Mouse (Mus musculus) midbrain, embryonic 16.5 days (tissue): ENCODE results near the gene Wasf2. TPM values are rescaled to one million over a fixed set of nuclear protein-coding genes. Genes with fewer than 3 reads are reported as not detected.
A peak's percentile ranks its signal among the peaks of the same experiment; 100 is the strongest.

Source experiments
- ATAC-seq: fragments of 200-750 bp; cut with Nextera tagmentation; 2 replicates; pipeline ENCODE4 v1.8.0; 2017; ENCODE audit warnings: moderate TSS enrichment
- H3K27ac ChIP-seq: fragments of 300-500 bp; sonication (generic); 2 replicates; pipeline ENCODE4 v1.5.1; 2014; ENCODE audit warnings: mild to moderate bottlenecking, low read length, mixed read lengths
- H3K27me3 ChIP-seq: fragments of 300-500 bp; sonication (generic); 2 replicates; pipeline ENCODE4 v1.6.1; 2014; ENCODE audit warnings: low read depth, low read length, mixed read lengths; ENCODE audit not compliant: control insufficient read depth, insufficient read depth
- H3K36me3 ChIP-seq: fragments of 300-500 bp; sonication (generic); 2 replicates; pipeline ENCODE4 v1.6.1; 2014; ENCODE audit warnings: mild to moderate bottlenecking, low read length, moderate library complexity, mixed read lengths; ENCODE audit not compliant: control insufficient read depth, insufficient read depth
- H3K4me1 ChIP-seq: fragments of 300-500 bp; sonication (generic); 2 replicates; pipeline ENCODE4 v1.6.1; 2014; ENCODE audit warnings: mild to moderate bottlenecking, low read length, mixed read lengths; ENCODE audit not compliant: control insufficient read depth, insufficient read depth
- H3K4me2 ChIP-seq: fragments of 300-500 bp; sonication (generic); 2 replicates; pipeline ENCODE4 v1.6.1; 2014; ENCODE audit warnings: mild to moderate bottlenecking, low read length, mixed read lengths
- H3K4me3 ChIP-seq: fragments of 300-500 bp; sonication (generic); 2 replicates; pipeline ENCODE4 v1.5.1; 2014; ENCODE audit warnings: low read depth, mild to moderate bottlenecking, low read length, moderate library complexity, mixed read lengths
- H3K9ac ChIP-seq: fragments of 300-500 bp; sonication (generic); 2 replicates; pipeline ENCODE4 v1.6.1; 2014; ENCODE audit warnings: low read depth, low read length, mixed read lengths
- H3K9me3 ChIP-seq: fragments of 300-500 bp; sonication (generic); replicated peaks from 2 replicates; pipeline ENCODE4 v1.6.1; 2014; ENCODE audit warnings: mild to moderate bottlenecking, low read length, mixed read lengths; ENCODE audit not compliant: control insufficient read depth, poor library complexity, severe bottlenecking
- WGBS: fragments of 180-500 bp; shearing (Covaris S2); extraction: QIAGEN DNeasy Blood & Tissue Kit; methylation state at CpG from one replicate; pipeline ENCODE4 v1.1.7; 2014; 5-methylcytosine and 5-hydroxymethylcytosine counted together
- polyA plus RNA-seq: library from polyadenylated mRNA; unstranded; fragments of >200 nt; fragmentation: Nextera tagmentation; extraction: Ambion mirVana; gene quantifications from 2 replicates; pipeline ENCODE4 v1.2.1, GENCODE M21; 2015

Wasf2 gene
- polyA plus RNA-seq, 1 experiment from 2014 or later: 20.1 TPM

GRCm38 (mm10) chr4:133172451-133172850, 42.1 kb downstream of the Wasf2 start:
- H3K4me3 ChIP-seq: no peak overlapping the region
- no peak for ATAC-seq
- H3K36me3 ChIP-seq: no peaks in the 10 kb centered on the region

GRCm38 (mm10) chr4:133174361-133174760, 44.1 kb downstream of the Wasf2 start:
- H3K36me3 ChIP-seq: no peaks in the 10 kb centered on the region
- no peak overlapping the region for H3K27ac ChIP-seq
- H3K4me2 ChIP-seq: no peak overlapping the region
- H3K27me3 ChIP-seq: no peaks in the 10 kb centered on the region
- peaks cover 20% of the 10 kb centered on the region for H3K4me1 ChIP-seq
- 86% methylated on average over 4 of the region's 4 CpGs for WGBS
- H3K9ac ChIP-seq: no peak overlapping the region
- no peak overlapping the region for H3K4me3 ChIP-seq
- no peaks in the 10 kb centered on the region for H3K9me3 ChIP-seq
- ATAC-seq: no peak

More at GRCm38 (mm10) chr4:133172451-133172850, 42.1 kb downstream of the Wasf2 start:
- Histone ChIP-seq H3K4me2 (no peak overlapping the region), H3K4me1 (peaks cover 20% of the 10 kb centered on the region), H3K27ac (no peak overlapping the region), H3K9ac (no peak overlapping the region), H3K9me3 (no peaks in the 10 kb centered on the region), H3K27me3 (no peaks in the 10 kb centered on the region)
- WGBS: 90% methylated on average over 4 of the region's 4 CpGs

GRCm38 (mm10) chr4:133175274-133175673, 45.0 kb downstream of the Wasf2 start:
- ATAC-seq: no peak
- Histone ChIP-seq H3K4me1 (peaks cover 20% of the 10 kb centered on the region), H3K36me3 (no peaks in the 10 kb centered on the region), H3K9me3 (no peaks in the 10 kb centered on the region), H3K4me3 (no peak overlapping the region), H3K9ac (no peak overlapping the region), H3K27me3 (no peaks in the 10 kb centered on the region), H3K27ac (no peak overlapping the region), H3K4me2 (no peak overlapping the region)
- WGBS: 83% methylated on average over 7 of the region's 7 CpGs

DNA sequence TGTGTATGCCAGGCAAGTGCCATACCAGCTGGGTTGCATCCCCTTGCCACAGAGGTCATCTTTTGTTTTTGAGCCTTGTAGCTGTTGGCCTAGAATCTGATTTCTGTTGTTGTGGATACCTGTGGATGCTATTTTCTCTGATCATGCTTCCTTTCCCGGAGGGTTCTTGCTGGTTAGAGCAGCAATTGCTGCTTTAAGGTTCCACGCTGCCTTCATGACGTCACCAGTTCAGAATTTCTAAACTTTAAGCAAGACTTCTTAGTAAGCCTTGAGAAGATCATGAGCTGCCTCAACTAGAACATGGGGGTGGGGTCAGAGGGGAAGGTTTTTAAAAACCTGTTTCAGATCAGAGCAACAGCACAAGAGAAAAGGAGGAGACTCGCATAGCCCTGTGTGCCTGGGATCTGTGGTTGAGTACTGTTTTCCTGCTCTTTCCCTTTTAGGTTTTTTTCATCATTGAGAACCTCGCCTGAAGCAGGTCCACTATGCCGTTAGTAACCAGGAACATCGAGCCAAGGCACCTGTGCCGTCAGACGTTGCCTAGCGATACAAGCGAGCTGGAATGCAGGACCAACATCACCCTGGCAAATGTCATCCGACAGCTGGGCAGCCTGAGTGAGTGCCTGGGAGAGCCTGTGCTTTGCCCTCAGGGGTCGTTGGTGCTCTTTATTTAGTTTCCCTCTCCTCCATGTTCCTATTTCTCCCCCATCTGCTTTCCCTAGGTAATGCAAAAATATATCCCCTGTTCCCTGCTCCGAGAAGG, 45.9 kb downstream of the Wasf2 start:
- Histone ChIP-seq H3K4me2 (peak overlapping the region; percentile 36; the same call in 1 of the 2 replicates), H3K4me1 (peaks cover 18% of the 10 kb centered on the region), H3K9ac (peak overlapping the region; percentile 27; the same call in 1 of the 2 replicates), H3K4me3 (no peak overlapping the region), H3K27me3 (no peaks in the 10 kb centered on the region), H3K27ac (peak overlapping the region; percentile 65), H3K9me3 (no peaks in the 10 kb centered on the region), H3K36me3 (no peaks in the 10 kb centered on the region)
- 41% methylated on average over 14 of the region's 14 CpGs for WGBS
- peak; percentile 60; the same call in 1 of the 2 replicates for ATAC-seq

- WGBS: 45% methylated on average over 18 of the region's 18 CpGs
- H3K4me2 ChIP-seq: peak overlapping the region; percentile 36; the same call in 1 of the 2 replicates
- no peaks in the 10 kb centered on the region for H3K9me3 ChIP-seq
- H3K36me3 ChIP-seq: no peaks in the 10 kb centered on the region
- ATAC-seq: peak; percentile 80
- no peaks in the 10 kb centered on the region for H3K27me3 ChIP-seq
- H3K4me1 ChIP-seq: peaks cover 18% of the 10 kb centered on the region
- H3K4me3 ChIP-seq: no peak overlapping the region
- peak overlapping the region; percentile 65 for H3K27ac ChIP-seq
- H3K9ac ChIP-seq: peak overlapping the region; percentile 27; the same call in 1 of the 2 replicates
Observed at GRCm38 (mm10) chr4:133176761-133177403, 46.6 kb downstream of the Wasf2 start.

DNA sequence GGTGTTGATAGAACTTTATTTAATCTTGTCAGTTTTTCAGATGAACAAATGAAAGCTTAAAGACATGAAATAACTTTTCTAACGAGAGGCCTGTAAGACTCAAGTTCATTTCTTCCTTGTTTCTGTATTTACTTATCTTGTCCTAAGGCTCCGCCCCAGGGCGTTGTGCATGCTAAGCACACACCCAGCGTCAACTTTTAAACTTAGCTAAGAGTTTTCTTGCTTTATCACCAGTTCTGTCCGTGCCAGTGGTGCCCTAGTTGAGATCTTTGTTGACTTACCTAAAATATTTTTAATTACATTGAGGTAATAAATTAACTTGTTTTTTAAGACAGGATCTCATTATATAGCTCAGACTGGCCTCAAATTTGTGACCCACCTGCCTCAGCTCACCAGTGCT, 48.0 kb downstream of the Wasf2 start:
- WGBS: 91% methylated on average over 5 of the region's 5 CpGs
- H3K4me3 ChIP-seq: no peak overlapping the region
- H3K9ac ChIP-seq: no peak overlapping the region
- H3K27me3 ChIP-seq: no peaks in the 10 kb centered on the region
- ATAC-seq: no peak
- H3K36me3 ChIP-seq: no peaks in the 10 kb centered on the region
- H3K4me2 ChIP-seq: no peak overlapping the region
- H3K9me3 ChIP-seq: no peaks in the 10 kb centered on the region
- peaks cover 18% of the 10 kb centered on the region for H3K4me1 ChIP-seq
- no peak overlapping the region for H3K27ac ChIP-seq

DNA sequence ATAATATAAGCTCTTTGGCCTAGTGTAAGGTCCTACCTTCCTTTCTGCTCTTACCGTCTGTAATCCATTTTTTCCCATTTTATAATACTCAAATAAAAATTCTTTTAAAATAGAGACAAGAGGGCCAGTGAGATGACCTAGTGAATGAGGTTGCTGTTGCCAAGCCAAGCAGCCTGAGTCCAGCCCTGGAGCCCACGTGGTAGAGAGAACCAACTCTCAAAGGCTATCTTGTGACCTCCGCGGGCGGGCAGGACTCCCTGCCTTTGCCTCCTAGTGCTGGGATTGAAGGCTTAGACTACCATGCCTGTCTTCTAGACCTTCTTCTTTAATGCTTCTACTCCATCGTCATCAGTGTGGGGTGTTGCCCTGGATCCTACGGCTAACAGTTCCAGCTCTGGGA, 49.0 kb downstream of the Wasf2 start:
- ATAC-seq: no peak
- no peak overlapping the region for H3K4me3 ChIP-seq
- 97% methylated on average over 7 of the region's 7 CpGs for WGBS

DNA sequence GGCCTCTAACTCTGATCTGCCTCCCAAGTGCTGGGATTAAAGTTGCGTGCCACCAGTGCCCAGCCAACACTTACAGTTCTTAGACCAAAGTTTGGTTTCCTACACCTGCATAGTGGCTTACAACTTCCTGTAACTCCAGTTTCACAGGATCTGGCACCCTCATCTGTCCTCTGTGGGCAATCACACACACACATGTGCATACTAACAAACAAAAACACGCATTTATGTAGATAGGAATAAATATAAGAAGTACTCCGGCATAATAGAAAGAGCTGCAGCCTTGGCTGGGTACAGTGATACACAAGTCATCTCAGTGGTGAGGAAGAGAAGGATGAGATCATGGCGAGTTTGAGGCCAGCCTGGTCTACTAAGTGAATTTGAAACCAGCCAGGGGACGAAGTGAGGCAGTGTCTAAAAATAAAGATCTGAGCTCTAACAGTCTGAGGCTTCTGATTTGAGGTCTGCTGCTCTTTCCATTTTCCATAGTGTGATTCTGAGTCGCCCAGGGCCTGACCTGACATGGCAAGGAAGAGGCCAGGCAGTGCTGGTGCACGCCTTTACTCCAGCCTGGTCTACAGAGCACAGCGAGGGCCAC, 52.2 kb downstream of the Wasf2 start:
- Histone ChIP-seq H3K27ac (no peak overlapping the region), H3K9me3 (no peaks in the 10 kb centered on the region), H3K36me3 (no peaks in the 10 kb centered on the region), H3K4me3 (no peak overlapping the region), H3K27me3 (no peaks in the 10 kb centered on the region), H3K4me1 (peaks cover 4% of the 10 kb centered on the region; the same call in 1 of the 2 replicates), H3K9ac (no peak overlapping the region), H3K4me2 (no peak overlapping the region)
- ATAC-seq: no peak
- 92% methylated on average over 8 of the region's 8 CpGs for WGBS

More for the DNA sequence above, 49.0 kb downstream of the Wasf2 start:
- no peak overlapping the region for H3K9ac ChIP-seq
- H3K27ac ChIP-seq: no peak overlapping the region
- H3K36me3 ChIP-seq: no peaks in the 10 kb centered on the region
- H3K27me3 ChIP-seq: no peaks in the 10 kb centered on the region
- no peaks in the 10 kb centered on the region for H3K9me3 ChIP-seq
- H3K4me2 ChIP-seq: no peak overlapping the region
- peaks cover 18% of the 10 kb centered on the region for H3K4me1 ChIP-seq
